Mouse (Mus musculus) liver, embryonic 13.5 days (tissue): ENCODE measurements around the gene Zyx. TPM values are rescaled to one million over a fixed set of nuclear protein-coding genes. Genes with fewer than 3 reads are reported as not detected.

ENCODE experiments used
- ATAC-seq: fragments of 200-750 bp; cut with Nextera tagmentation; 2 replicates; pipeline ENCODE4 v1.8.0; 2017; ENCODE audit warnings: low read depth, mild to moderate bottlenecking, moderate number of reproducible peaks, moderate library complexity
- DNase-seq: peaks from one replicate; pipeline ENCODE4 v3.0.0; 2022
- H3K27ac ChIP-seq: fragments of 300-500 bp; sonication (generic); 2 replicates; pipeline ENCODE4 v1.5.1; 2015; ENCODE audit warnings: moderate library complexity, mild to moderate bottlenecking, inconsistent platforms
- H3K27me3 ChIP-seq: fragments of 300-500 bp; sonication (generic); 2 replicates; pipeline ENCODE4 v1.6.1; 2015; ENCODE audit warnings: mild to moderate bottlenecking, inconsistent platforms
- H3K36me3 ChIP-seq: fragments of 300-500 bp; sonication (generic); 2 replicates; pipeline ENCODE4 v1.6.1; 2015; ENCODE audit warnings: mild to moderate bottlenecking, inconsistent platforms
- H3K4me1 ChIP-seq: fragments of 300-500 bp; sonication (generic); replicated peaks from 2 replicates; pipeline ENCODE4 v1.6.1; 2015; ENCODE audit warnings: inconsistent platforms
- H3K4me2 ChIP-seq: fragments of 300-500 bp; sonication (generic); 2 replicates; pipeline ENCODE4 v1.6.1; 2015; ENCODE audit warnings: inconsistent platforms, mild to moderate bottlenecking, moderate library complexity
- H3K4me3 ChIP-seq: fragments of 300-500 bp; sonication (generic); replicated peaks from 2 replicates; pipeline ENCODE4 v1.5.1; 2015; ENCODE audit warnings: mild to moderate bottlenecking, inconsistent platforms
- H3K9ac ChIP-seq: fragments of 300-500 bp; sonication (generic); 2 replicates; pipeline ENCODE4 v1.6.1; 2015; ENCODE audit warnings: mild to moderate bottlenecking, inconsistent platforms
- H3K9me3 ChIP-seq: fragments of 300-500 bp; sonication (generic); replicated peaks from 2 replicates; pipeline ENCODE4 v1.6.1; 2016; ENCODE audit warnings: inconsistent platforms
- WGBS: fragments of 180-500 bp; shearing (Covaris S2); methylation state at CpG from one replicate; pipeline ENCODE4 v1.1.7; 2015; ENCODE audit not compliant: insufficient replicate concordance; 5-methylcytosine and 5-hydroxymethylcytosine counted together
- polyA plus RNA-seq: library from polyadenylated mRNA; unstranded; fragments of >200 nt; fragmentation: Nextera tagmentation; extraction: Ambion mirVana; gene quantifications from 2 replicates; pipeline ENCODE4 v1.2.1, GENCODE M21; 2015

The Zyx gene
- polyA plus RNA-seq, 1 experiment from 2014 or later: 36.5 TPM

GRCm38 (mm10) chr6:42372421-42372815, 23.0 kb downstream of the Zyx start:
- H3K4me1 ChIP-seq: peaks cover 25% of the 10 kb centered on the region
- DNase-seq (no peak), ATAC-seq (peak; percentile 6; the same call in 1 of the 2 replicates)
- H3K36me3 ChIP-seq: no peaks in the 10 kb centered on the region
- 46% methylated on average over 9 of the region's 9 CpGs for WGBS
- peak overlapping the region; percentile 71 for H3K4me2 ChIP-seq
- no peaks in the 10 kb centered on the region for H3K9me3 ChIP-seq
- H3K9ac ChIP-seq: no peak overlapping the region
- H3K27ac ChIP-seq: no peak overlapping the region
- H3K4me3 ChIP-seq: peak overlapping the region; percentile 54
- H3K27me3 ChIP-seq: no peaks in the 10 kb centered on the region

- Histone ChIP-seq H3K9me3 (no peaks in the 10 kb centered on the region), H3K27me3 (no peaks in the 10 kb centered on the region), H3K36me3 (no peaks in the 10 kb centered on the region), H3K27ac (peak within 1 kb of the TSS; percentile 62; the same call in 1 of the 2 replicates), H3K4me3 (peak within 1 kb of the TSS; percentile 54), H3K9ac (peak within 1 kb of the TSS; percentile 51), H3K4me1 (peaks cover 25% of the 10 kb centered on the region), H3K4me2 (peak within 1 kb of the TSS; percentile 71)
- ATAC-seq: peak; percentile 79
- no peak for DNase-seq
- 1% methylated on average over 36 of the region's 36 CpGs for WGBS
Measured at GRCm38 (mm10) chr6:42372816-42373547, 23.6 kb downstream of the Zyx start, which contains the start of gene Epha1. TSS of gene Epha1 (minus strand) at chr6:42373268.

GRCm38 (mm10) chr6:42373669-42374430, 24.4 kb downstream of the Zyx start:
- ATAC-seq: no peak
- H3K36me3 ChIP-seq: no peaks in the 10 kb centered on the region
- no peak overlapping the region for H3K27ac ChIP-seq
- no peak overlapping the region for H3K9ac ChIP-seq
- no peaks in the 10 kb centered on the region for H3K27me3 ChIP-seq
- no peak for DNase-seq
- 36% methylated on average over 7 of the region's 7 CpGs for WGBS
- H3K4me2 ChIP-seq: peak overlapping the region; percentile 71
- peak overlapping the region; percentile 54; the same call in 1 of the 2 replicates for H3K4me3 ChIP-seq
- H3K9me3 ChIP-seq: no peaks in the 10 kb centered on the region
- peaks cover 25% of the 10 kb centered on the region for H3K4me1 ChIP-seq

- peaks cover 25% of the 10 kb centered on the region for H3K4me1 ChIP-seq
- H3K9me3 ChIP-seq: no peaks in the 10 kb centered on the region
- H3K36me3 ChIP-seq: no peaks in the 10 kb centered on the region
- 62% methylated on average over 4 of the region's 4 CpGs for WGBS
- H3K27ac ChIP-seq: no peak overlapping the region
- H3K27me3 ChIP-seq: no peaks in the 10 kb centered on the region
- H3K9ac ChIP-seq: no peak overlapping the region
- ATAC-seq: no peak
- no peak for DNase-seq
- H3K4me2 ChIP-seq: no peak overlapping the region
- no peak overlapping the region for H3K4me3 ChIP-seq
Measured at GRCm38 (mm10) chr6:42374701-42375100, 25.3 kb downstream of the Zyx start.

GRCm38 (mm10) chr6:42375131-42375530, 25.7 kb downstream of the Zyx start:
- H3K4me3 ChIP-seq: no peak overlapping the region
- H3K9ac ChIP-seq: no peak overlapping the region
- no peak for DNase-seq
- no peak overlapping the region for H3K4me2 ChIP-seq
- H3K4me1 ChIP-seq: peaks cover 25% of the 10 kb centered on the region
- no peaks in the 10 kb centered on the region for H3K9me3 ChIP-seq
- no peak overlapping the region for H3K27ac ChIP-seq
- WGBS: 74% methylated on average over 2 of the region's 2 CpGs
- ATAC-seq: no peak
- H3K36me3 ChIP-seq: no peaks in the 10 kb centered on the region
- H3K27me3 ChIP-seq: no peaks in the 10 kb centered on the region

GRCm38 (mm10) chr6:42376016-42376415, 26.6 kb downstream of the Zyx start:
- H3K4me1 ChIP-seq: peaks cover 19% of the 10 kb centered on the region
- ATAC-seq: no peak

GRCm38 (mm10) chr6:42376504-42377019, 27.1 kb downstream of the Zyx start:
- Histone ChIP-seq H3K9ac (no peak overlapping the region), H3K4me3 (no peak overlapping the region), H3K9me3 (no peaks in the 10 kb centered on the region), H3K4me2 (no peak overlapping the region), H3K4me1 (peaks cover 19% of the 10 kb centered on the region), H3K36me3 (no peaks in the 10 kb centered on the region), H3K27ac (no peak overlapping the region), H3K27me3 (no peaks in the 10 kb centered on the region)
- 35% methylated on average over 6 of the region's 6 CpGs for WGBS
- ATAC-seq (no peak), DNase-seq (no peak)

More at GRCm38 (mm10) chr6:42376016-42376415, 26.6 kb downstream of the Zyx start:
- Histone ChIP-seq H3K27me3 (no peaks in the 10 kb centered on the region), H3K4me2 (no peak overlapping the region), H3K27ac (no peak overlapping the region), H3K9me3 (no peaks in the 10 kb centered on the region), H3K36me3 (no peaks in the 10 kb centered on the region), H3K9ac (no peak overlapping the region), H3K4me3 (no peak overlapping the region)
- 24% methylated on average over 4 of the region's 4 CpGs for WGBS
- DNase-seq: no peak

GRCm38 (mm10) chr6:42377280-42377679, 27.9 kb downstream of the Zyx start:
- H3K4me2 ChIP-seq: no peak overlapping the region
- no peak overlapping the region for H3K27ac ChIP-seq
- no peak for ATAC-seq
- no peaks in the 10 kb centered on the region for H3K36me3 ChIP-seq
- H3K9ac ChIP-seq: no peak overlapping the region
- H3K4me1 ChIP-seq: peaks cover 19% of the 10 kb centered on the region
- no peak overlapping the region for H3K4me3 ChIP-seq
- no peaks in the 10 kb centered on the region for H3K9me3 ChIP-seq
- no peak for DNase-seq
- H3K27me3 ChIP-seq: no peaks in the 10 kb centered on the region
- WGBS: 67% methylated on average over 5 of the region's 5 CpGs

GRCm38 (mm10) chr6:42379551-42379950, 30.1 kb downstream of the Zyx start:
- Histone ChIP-seq H3K36me3 (no peaks in the 10 kb centered on the region), H3K9me3 (no peaks in the 10 kb centered on the region), H3K9ac (no peak overlapping the region), H3K4me2 (no peak overlapping the region), H3K27me3 (no peaks in the 10 kb centered on the region), H3K4me3 (no peak overlapping the region), H3K4me1 (peaks cover 8% of the 10 kb centered on the region; the same call in 1 of the 2 replicates), H3K27ac (no peak overlapping the region)
- DNase-seq: no peak
- ATAC-seq: no peak
- WGBS: 44% methylated on average over 3 of the region's 3 CpGs

- H3K4me3 ChIP-seq: no peak overlapping the region
- peaks cover 4% of the 10 kb centered on the region; the same call in 1 of the 2 replicates for H3K4me1 ChIP-seq
- H3K4me2 ChIP-seq: no peak overlapping the region
- no peaks in the 10 kb centered on the region for H3K36me3 ChIP-seq
- no peaks in the 10 kb centered on the region for H3K27me3 ChIP-seq
- H3K9me3 ChIP-seq: no peaks in the 10 kb centered on the region
- no peak overlapping the region for H3K27ac ChIP-seq
- no peak for ATAC-seq
- no peak overlapping the region for H3K9ac ChIP-seq
- 25% methylated on average over 8 of the region's 8 CpGs for WGBS
- no peak for DNase-seq
Measured at GRCm38 (mm10) chr6:42380416-42381144, 31.1 kb downstream of the Zyx start.

- H3K9ac ChIP-seq: no peak overlapping the region
- DNase-seq: no peak
- H3K4me2 ChIP-seq: no peak overlapping the region
- no peak overlapping the region for H3K27ac ChIP-seq
- H3K4me1 ChIP-seq: peaks cover 4% of the 10 kb centered on the region; the same call in 1 of the 2 replicates
- no peaks in the 10 kb centered on the region for H3K36me3 ChIP-seq
- WGBS: 57% methylated on average over 2 of the region's 2 CpGs
- no peak for ATAC-seq
- no peaks in the 10 kb centered on the region for H3K9me3 ChIP-seq
- H3K4me3 ChIP-seq: no peak overlapping the region
- no peaks in the 10 kb centered on the region for H3K27me3 ChIP-seq
Measured at GRCm38 (mm10) chr6:42381221-42381620, 31.8 kb downstream of the Zyx start.
